Mouse (Mus musculus) natural killer cell, adult 2 months (primary cell): Measurements from ENCODE around the gene Slc25a26.
"Not testable (repeated sequence)": the region's sequence is repeated elsewhere in the genome, so short reads cannot be mapped to it uniquely, and the experiment has no call there.

Source experiments
- DNase-seq, 2 experiments: peaks; one replicate each; pipeline ENCODE4 v3.0.0; 2022; ENCODE audit warnings: low spot score in 2 of 2

Gene Slc25a26

DNA sequence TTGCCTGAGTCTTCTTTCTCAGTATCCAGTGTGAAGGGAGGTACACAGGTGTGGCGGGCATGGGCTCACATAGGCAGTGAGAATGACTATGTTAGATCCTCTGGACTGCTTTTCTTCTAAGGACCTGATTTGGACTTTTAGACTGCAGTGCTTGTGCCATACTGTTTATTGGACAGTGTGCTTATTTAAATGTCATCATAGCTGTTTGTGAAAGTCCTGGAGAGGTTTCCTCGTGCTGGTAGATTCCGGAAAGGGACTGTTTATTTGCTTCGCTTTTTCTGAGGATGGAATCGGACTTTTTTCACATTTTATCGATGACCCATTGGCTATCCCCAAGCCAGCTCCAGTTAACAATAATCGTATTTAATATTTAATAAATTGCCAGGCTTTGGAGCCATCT, 50.7 kb downstream of the Slc25a26 start:
- no peak for DNase-seq

DNA sequence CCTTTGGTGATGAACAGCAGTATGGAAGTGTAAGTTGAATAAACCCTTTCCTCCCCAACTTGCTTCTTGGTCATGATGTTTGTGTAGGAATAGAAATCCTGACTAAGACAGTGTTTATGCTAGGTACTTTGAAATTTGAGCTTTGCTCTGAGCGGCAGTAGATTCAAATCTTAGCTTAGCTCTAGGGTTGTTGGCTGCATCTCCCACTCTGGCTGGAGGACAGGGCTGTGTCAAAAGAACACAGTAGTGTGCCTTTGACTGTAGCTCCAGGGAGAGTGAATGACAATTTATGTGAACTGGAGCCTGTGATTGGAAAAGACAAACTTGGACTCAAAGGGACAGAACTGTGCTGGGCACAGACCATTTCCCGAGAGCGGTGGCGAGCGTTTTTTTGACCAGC, 53.0 kb downstream of the Slc25a26 start:
- DNase-seq: no peak

DNA sequence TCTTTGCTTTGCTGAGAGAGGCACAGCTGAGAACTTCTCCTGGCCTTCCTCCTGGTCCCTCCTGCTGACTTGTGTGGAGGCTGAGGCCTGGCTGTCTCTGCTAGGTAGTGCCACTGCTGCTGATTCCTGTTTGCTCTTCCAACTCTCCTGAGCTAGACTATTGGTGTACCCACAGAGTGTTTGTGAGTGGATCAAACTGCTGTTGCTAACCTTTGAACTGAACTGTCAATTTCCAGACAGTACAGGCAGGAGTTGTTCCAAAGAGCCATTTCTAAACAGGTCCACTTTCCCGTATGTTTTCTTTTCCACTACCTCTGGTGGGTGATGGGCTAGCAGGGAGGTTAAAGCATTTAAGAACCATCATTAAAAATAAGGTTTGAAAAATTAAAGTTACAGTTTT, 58.5 kb downstream of the Slc25a26 start:
- not testable (repeated sequence) for DNase-seq

DNA sequence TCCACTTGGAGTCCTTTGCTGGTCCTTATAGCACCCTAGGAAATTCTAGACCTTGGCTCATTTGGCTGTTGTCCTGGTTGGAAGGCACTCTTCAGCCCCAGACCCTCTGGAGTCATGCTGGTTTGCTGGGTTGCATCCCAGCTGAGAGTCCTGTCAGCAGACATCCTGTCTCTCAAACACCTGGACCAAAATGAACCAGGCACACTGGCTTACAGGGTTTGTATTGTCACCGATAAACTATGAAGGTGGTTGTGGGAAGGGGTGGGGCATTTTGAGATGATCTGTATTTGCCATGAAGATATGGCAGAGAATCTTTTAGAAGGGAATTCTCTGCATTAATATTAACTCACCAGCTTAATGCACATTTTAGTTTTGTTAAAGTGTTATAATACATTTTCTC, 60.8 kb downstream of the Slc25a26 start:
- DNase-seq: no peak

DNA sequence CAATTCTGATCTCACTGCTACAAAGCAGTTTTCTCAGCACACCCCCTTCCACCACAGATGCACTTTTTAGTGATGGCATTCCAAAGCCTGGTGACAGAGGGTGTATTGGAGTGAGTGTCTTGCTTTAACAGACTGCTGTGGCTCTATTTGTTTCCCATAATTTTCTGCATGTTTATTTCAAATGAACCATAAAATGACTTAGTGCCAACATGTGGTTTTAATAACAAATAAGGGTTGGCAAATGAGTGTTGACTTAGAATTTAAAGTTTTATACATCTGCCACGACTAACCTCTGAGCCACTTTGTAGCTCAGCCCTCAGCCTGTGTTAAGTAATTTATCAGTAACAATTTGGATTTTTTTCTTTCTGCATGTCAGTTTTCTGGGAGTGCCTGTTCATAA, 61.2 kb downstream of the Slc25a26 start:
- DNase-seq: no peak

DNA sequence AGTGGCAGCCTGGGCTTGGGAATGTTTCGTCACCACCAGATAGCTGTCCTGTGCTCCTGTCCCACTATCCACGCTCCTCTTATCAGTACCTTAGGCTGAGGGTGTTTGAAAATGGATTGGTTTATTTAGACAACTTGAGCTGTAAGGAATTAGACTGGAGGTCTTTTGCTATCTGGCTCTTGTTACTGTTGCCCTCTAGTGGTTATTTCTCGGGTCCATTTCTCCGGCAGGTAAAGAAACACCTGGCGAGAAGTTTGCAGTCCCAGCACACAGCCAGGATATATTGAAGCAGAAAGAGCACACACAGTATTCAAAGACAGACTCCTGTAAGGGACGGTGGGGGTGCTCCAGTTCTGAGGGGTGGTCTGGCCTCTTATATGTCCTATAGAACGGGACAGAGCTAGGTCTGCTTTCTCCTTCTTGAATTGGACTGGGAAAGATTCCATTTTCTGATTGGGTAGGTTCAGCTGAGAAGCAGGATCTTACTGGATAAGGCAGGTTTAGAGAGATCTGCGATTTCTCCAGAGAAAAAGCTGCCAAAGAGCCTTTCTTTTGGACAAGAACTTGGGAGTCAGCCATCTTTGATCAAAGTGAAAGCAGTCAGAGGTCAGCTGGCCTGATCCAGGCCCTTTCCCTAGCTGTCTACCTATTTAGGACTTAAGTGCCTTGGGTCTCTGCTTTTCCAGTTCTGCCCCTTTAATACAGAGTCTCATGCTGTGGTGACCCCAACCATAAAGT, 63.2 kb downstream of the Slc25a26 start:
- DNase-seq: no peak

DNA sequence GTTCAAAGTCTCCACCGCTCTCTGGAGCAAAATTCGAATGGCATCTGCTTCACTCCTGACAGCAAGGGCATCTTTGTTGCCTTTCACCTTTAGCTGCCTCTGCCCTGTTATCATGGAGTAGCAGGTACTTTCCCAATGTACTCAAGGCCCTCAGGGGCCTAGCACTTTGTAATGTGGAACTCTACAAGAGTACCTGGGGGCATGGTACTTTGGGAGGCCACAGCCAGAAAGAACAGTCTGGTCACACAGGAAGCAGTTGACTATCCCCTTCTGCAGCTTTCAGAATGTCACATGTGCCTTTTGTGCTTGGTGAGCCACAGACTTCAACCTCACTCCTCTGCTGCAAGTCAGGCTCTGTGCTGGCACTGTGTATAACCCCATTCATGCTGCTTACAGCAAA, 65.6 kb downstream of the Slc25a26 start:
- no peak for DNase-seq

DNA sequence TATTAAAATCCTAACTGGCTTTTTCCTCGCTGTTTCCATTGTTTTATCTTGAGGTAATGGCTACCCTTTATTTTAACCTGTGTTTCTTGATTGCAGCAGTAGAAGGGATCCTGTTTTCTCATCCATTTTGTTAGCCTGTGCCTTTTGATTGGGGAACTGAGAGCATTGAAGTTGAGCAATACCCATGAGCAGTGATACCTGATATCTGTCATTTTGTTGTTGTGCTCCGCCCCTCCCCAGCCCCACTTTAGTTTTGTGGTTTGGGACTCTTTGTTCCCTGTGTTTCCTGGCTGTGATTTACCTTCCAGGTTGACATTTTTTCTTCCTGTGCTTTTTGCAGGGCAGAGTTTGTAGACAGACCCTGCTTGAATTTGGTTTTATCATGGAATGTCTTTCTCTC, 67.9 kb downstream of the Slc25a26 start:
- DNase-seq: no peak

DNA sequence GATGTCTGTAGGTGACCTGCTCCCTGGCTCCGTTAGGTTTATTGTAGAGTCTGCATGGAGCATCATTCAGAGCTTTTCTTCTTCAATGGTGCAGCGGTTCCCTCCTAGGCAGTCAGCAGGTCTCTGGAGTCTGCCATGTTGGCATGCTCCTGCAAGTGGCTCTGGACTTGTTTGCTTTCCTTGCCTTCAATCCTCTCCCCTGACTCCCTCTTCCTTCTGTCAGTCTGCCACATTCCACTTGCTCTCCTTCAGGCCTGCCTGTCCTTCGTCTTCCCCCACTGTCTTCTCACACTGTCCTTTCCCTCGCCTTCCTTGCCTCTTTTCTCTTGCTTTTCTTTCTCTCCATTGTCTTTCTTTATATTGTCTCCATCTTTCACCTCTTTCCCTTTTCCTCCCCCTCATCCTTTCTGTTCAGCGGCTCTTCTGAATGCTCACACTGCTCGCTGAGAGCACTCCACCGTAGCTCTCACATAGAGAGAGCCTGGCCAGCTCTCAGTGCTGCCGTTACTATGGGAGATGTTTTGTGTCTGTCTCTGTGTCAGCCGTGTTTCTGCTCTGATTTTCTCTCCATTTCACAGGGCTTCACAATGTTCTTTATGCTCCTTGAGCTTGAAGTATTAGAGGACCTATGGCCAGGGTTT, 75.5 kb downstream of the Slc25a26 start:
- no peak for DNase-seq

DNA sequence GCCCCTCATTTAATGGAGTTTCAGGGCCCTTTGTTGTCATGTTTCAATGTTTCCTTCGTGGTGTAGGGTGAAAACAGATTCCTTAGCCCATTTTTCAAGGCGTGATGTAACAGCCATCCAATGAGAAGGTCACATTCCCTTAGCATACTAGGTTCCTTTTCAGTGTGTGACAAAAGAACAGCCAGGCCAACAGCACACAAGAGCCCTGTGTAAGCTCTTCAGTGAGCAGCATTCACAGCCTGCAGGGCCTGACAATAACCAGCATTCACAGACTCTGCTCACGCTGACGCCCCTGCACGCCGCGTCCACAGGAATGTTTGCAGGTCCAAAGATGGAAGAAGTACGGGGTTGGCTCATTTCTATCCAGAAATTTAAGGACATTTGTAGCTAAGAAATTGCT, 77.9 kb downstream of the Slc25a26 start:
- no peak for DNase-seq

DNA sequence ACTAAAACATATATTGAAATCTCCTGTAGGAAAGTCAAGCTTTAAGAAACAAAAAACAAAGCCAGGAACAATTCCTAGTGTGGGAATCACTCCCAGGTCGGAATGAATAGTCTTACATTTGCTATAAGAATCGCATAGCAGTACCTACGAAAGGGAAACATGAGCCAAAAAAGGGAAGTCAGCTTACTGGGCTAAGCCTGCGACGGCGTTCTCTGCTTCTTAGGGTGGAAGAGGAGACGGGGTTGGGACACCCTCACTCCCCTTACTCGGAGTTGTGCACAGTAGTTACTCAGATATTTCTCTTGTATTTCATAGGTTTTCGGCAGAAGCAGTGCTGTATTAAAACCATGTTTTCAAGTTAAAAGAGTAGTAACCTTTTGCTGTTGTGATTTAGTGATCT, 81.9 kb downstream of the Slc25a26 start:
- no peak for DNase-seq

DNA sequence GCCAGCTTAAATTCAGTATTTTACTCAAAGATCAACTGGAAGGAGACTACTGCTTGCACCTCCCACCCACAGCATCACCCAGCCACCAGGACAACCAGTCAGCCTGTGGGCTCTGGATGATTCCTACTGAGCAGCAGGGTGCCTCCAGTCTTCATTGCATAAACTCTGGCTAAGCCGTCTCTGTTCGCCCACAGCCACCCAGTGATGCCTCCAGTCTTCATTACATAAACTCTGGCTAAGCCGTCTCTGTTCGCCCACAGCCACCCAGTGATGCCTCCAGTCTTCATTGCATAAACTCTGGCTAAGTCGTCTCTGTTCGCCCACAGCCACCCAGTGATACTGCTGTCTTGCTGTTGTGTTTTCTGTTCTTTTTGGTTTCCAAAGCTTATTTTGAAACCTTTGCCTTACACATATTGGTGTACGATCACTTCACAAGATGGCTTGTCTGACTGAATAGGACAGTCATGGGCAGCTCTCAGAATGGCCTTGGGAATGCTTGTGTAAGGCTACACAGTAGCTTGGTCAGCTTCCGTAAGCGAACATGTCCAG, 84.1 kb downstream of the Slc25a26 start:
- no peak for DNase-seq

DNA sequence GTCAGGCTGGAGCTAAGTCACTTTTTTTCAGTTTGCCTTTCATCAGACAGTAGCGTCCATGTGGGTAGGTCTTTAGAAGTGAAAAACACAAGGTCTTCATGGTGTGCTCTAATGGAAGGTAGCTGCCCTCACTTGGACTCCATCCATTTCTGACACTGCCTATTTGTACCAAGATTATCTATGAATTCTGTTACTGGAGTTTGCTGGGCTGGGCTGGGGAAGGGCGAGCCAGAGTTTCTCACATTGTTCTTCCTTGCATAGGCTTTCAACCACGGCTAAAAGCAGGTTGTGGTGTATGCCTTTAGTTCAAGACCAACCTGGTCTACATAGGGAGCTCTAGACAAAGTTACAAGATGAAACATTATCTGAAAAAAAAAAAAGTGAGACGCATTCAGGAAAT, 84.8 kb downstream of the Slc25a26 start:
- no peak for DNase-seq

DNA sequence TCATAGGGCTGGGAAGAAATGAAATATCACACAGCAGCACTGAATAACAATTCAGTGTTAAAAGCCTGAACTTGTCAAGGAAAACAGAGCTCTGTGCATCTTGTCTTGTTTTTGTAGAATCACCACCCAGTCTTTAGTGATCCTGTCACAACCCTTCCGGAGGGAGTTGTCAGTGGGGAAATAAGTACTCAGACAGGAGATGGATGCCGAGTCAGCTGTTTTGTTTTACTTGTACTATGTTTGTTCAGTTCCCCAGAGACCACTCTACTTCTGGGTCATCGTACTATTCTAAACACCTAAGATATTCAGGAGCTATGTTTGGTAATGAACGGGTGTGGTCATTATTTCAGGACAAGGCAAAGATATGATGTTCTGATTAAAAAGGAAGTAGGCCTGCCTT, 88.2 kb downstream of the Slc25a26 start:
- DNase-seq: no peak

DNA sequence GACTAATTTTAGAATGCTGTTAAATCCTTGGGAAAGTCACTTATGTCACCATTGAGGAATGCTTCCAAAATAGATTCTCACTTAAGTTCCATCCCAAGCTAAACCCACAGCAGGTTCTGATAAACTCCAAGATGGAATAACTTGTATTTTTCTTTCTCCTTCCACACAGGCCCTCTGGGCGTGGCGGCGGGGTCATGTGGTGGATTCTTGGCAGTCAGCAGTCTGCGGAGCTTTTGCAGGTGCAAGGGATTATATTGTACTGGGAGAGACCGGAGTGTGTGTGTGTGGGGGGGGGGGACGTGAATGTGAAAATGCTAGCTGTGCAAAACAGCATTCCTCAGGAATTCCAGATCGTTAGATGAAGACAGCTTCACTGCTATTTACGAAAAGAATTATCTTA, 92.1 kb downstream of the Slc25a26 start:
- DNase-seq: no peak

DNA sequence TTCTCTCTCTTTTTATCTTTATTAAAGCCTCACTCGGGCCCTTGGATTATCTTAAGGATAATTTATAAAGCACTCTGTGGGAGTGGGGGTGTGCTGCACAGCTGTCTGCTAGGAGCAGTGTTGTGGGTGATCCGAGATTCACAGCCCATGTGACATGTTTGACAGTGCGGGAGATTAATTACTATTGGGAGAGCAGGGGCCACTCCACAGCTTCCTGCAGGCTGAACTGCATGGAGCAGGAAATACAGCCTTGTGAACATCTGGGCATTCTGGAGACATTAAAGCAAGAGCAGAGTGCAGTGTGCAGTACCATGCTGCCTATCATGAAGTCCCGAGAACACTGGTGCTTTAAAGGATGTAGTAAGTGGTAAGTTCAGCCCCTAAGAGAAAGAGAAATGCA, 92.6 kb downstream of the Slc25a26 start:
- no peak for DNase-seq

DNA sequence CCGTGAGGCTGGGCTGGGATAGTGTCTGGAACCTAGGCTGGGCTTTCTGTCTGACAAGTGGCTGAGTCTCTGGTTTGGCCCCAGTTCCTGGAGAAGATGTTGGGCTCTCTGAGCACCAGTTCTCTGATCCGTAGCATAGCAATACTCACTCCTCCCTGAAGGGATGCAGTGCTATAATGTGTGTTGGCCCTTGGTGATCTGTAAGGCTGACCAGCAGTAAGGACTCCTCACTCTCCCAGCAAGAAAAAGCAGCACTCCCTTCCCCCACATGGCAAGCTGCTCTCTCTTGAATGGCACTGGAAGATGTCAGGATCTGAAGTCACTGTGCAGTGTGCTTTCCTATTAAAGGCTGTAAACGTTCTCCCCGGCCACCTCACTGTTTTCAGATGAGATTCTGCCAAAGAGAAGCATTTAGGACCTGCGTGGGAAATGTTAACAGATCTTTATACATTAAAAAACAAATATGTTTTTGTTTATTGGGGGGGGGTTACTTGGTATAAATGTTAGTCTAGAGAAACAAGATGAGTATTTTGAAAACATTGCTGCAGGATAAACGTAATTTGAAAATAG, 94.0 kb downstream of the Slc25a26 start:
- no peak for DNase-seq

DNA sequence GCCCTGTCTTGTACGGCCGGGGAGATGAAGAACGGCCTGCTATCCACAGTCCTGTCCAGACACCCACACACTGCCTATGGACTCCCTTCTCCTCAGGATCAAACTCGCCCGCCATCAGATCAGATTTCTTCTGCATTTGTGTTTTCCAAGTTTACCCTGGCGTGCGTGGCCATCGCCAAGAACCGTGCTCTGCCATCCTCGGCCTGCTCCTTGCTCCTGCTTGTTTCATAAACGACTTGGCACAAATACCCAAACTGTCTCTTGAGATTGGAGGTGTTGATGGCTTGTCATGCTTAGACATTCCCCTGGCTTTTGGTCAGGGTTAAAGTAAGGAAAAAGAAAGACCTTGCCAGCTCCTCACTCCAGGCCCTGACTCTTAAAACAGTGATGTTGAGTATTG, 94.6 kb downstream of the Slc25a26 start:
- no peak for DNase-seq

DNA sequence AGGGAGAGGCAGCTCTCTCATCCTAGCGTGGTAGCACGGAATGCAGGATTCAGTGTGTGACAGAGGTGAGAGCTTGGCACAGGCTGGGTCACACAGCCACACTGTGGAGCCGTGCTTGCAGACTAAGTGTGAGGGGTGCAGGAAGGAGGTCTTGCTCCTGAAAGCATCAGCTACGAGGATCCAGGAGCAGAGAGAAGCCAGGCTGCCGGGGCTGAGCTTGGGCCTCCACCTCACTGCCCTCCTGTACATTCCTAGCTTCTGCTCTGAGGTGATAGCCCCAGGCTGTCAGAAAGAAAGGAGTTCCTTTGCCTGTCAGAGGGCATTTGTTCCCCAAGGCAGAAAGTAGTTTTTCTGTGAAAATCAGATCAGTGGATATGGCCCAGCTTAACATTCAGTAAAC, 95.1 kb downstream of the Slc25a26 start:
- no peak for DNase-seq

DNA sequence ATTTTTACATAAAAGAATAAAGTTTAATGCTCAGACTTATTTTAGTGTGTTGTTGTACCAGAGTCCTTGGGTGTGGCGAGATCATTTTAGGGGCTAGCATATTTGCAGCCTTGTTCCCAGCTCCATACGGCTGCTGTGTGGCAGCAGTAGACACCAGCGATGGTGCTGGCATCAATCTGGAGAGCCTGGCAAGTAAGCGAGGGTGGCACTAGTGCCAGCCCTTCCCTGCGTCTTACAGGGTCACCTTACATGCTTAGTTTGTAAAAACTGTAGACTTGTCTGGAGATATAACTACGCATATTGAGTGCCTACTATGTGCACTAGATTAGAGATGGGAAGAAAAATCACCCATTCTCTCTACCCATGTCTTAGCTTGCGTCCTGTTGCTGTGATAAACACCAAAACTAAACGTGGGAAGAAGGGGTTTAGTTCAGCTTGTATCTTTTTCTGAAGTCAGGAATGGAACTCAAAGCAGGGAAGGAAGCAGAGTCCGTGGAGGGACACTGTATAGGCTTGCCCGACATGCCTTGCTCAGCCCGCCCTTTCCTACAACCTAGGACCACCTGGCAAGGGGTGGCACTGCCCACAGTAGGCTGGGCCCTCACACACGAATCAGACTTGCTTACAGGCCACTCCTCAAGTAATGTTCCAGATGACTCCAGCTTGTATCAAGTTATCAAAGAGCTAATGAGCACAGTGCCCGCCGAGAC, 96.1 kb downstream of the Slc25a26 start:
- no peak for DNase-seq

DNA sequence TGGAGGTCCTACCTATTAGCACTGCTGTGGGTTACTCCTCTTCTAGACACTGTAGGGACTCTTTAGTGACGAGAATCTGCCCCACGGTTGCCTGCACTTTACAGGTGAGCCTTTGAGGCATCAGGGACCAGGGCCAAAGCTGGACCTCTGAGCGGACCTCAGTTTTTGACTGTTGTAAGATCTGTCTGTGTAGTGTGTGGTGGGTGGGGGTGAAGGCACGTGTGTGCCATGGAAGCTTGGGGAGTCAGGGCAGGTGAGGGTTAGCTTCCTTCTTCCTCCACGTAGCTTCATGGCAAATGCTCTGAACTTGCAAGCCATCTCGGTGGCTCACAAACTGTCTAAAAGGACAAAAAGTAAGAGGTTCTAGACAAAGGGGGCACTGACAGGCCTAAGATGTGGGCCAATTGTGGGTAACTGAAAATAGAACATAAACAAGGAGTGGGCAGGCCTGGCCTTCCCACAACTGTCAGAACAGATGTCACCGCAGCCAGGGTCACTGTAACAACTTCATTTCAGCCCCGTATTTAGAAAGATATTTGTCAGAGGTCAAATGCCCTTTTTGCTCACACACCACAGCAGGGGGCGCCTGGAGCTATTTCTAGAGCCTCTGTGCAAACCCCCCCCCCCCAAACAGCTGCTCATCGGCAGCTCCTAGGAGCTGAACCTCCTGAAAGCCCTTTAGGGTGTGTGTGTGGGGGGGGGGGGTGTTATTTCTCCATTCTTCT, 96.8 kb downstream of the Slc25a26 start:
- DNase-seq: no peak

DNA sequence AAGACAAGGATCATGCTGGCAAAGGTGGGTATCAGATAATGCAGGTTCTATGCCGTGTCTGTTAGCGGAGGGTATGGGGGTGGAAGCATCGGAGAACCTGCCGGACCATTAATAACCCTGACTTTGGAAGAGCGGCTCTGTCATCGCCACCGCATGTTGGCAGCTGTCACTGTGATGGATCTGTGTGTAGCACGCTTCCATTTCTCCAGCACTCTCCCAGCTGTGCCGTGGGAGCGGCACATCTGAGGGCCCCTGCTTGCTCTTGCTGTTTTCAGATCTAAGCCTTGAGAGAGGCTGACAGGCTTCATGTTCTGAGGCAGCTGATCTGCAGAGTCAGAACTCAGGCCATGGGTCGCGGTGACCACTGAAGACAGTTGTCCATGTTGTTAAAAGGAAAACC, 98.3 kb downstream of the Slc25a26 start:
- no peak for DNase-seq
